8 mouse cellular contexts compared by ENCODE assay signal in the genomic region with DNA sequence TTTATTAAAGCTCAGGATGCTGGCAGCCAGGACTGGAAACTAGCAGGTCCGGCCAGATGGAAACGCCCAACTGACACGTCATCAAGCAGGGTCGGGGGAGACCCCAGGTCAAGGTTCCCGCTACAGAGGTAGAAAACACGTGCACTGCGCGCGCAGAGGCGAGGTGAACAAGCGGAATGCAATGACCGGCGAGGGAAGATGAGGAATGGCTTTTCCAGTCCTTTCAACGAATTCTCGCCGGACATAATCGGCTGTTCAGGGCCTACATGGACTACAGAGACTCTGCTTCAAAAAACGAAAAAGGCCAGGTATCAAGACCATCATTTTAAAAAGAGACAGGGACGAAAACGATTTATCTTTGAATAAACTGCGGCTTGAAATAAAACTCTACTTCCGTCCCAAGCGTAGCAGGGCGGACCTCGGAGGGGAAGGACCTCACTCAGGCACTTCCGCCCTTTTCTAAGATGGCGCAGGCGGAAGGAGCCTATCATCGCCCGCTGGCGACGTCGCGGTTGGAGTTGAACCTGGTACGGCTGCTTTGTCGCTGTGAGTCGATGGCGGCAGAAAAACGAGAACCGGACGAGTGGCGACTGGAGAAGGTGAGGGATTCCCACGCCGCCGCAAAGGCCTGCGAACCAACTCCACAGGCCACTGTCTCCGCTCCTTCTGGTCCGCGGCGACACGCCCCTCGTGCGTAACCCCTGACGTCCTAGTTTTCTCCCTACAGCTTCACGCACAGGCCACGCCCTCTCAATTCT. TPM values are rescaled to one million over a fixed set of nuclear protein-coding genes. Genes with fewer than 3 reads are reported as not detected.
DNase-seq lines count a peak whose midpoint lies in the region; ATAC-seq and TF ChIP-seq lines count a peak whose summit lies in the region.

A gene (plus strand): TSS at position 78 of the 758 bp plus-strand sequence.

- under 1% methylated on average over 56 of the region's 56 CpGs for WGBS in forebrain, postnatal 0 days
- under 1% methylated on average over 56 of the region's 56 CpGs for WGBS in lung, embryonic 15.5 days

- ATAC-seq in forebrain, postnatal 0 days = peak; percentile 83
- peak; percentile 86 for ATAC-seq in lung, embryonic 15.5 days (ENCODE audit: borderline replicate concordance, extremely low read depth, low FRiP score, low TSS enrichment)

- H3K27me3 ChIP-seq in forebrain, postnatal 0 days (ENCODE audit: insufficient read depth, low read length) = no peaks in the 10 kb centered on the region
- H3K27me3 ChIP-seq in lung, embryonic 15.5 days = no peaks in the 10 kb centered on the region

- H3K4me1 ChIP-seq in ES-E14 (ENCODE audit: control insufficient read depth in 2 of 2, insufficient read depth in 2 of 2, low read length in 2 of 2, poor library complexity in 1 of 2) = peaks cover 3 to 11% of the 10 kb centered on the region in 2 experiments; a peak in 2 of 4 replicates
- peaks cover 6% of the 10 kb centered on the region; the same call in 1 of the 2 replicates for H3K4me1 ChIP-seq in forebrain, postnatal 0 days (ENCODE audit: insufficient read depth)
- H3K4me1 ChIP-seq in lung, embryonic 15.5 days = peaks cover 24% of the 10 kb centered on the region

- peak within 1 kb of the TSS; percentile 96 for H3K9ac ChIP-seq in ES-E14 (ENCODE audit: insufficient read depth, low read depth, low read length, poor library complexity, severe bottlenecking)
- H3K9ac ChIP-seq in forebrain, postnatal 0 days = peak within 1 kb of the TSS; percentile 67
- H3K9ac ChIP-seq in lung, embryonic 15.5 days = peak within 1 kb of the TSS; percentile 80

- DNase-seq in ES-E14 (ENCODE audit: low read depth, low spot score) = peak; percentile 97
- DNase-seq in cerebellum, adult 11-12 months = peak; percentile 93
- DNase-seq in forebrain, postnatal 0 days = peak; percentile 95
- DNase-seq in heart, postnatal 4 days = peak; percentile 90
- DNase-seq in layer of hippocampus, adult 8-10 months (ENCODE audit: low spot score in 2 of 2) = peak; percentile 93
- peak; percentile 70 for DNase-seq in ovary, adult 18-20 months (ENCODE audit: low spot score)
- DNase-seq in thymus, postnatal 0 days (ENCODE audit: low spot score) = peak; percentile 93

- no peak for TF ChIP-seq CTCF in forebrain, postnatal 0 days (IDR thresholded peaks at IDR 0.05; ENCODE audit: low read depth)

- H3K4me2 ChIP-seq in forebrain, postnatal 0 days (ENCODE audit: low read depth) = peak within 1 kb of the TSS; percentile 89
- H3K4me2 ChIP-seq in lung, embryonic 15.5 days = peak within 1 kb of the TSS; percentile 83

- in situ Hi-C loops in ES-E14 (cut with MboI; ENCODE audit: low sequenced_read_pairs in 2 of 2, unreplicated experiment in 2 of 2) = no loop called here

- H3K36me3 ChIP-seq in ES-E14 (ENCODE audit: control insufficient read depth, insufficient read depth, low read length, poor library complexity, severe bottlenecking) = peaks cover 19% of the 10 kb centered on the region
- peaks cover 13% of the 10 kb centered on the region for H3K36me3 ChIP-seq in forebrain, postnatal 0 days (ENCODE audit: insufficient read depth)
- H3K36me3 ChIP-seq in lung, embryonic 15.5 days = peaks cover 10% of the 10 kb centered on the region; the same call in 1 of the 2 replicates

- H3K4me3 ChIP-seq in ES-E14 (ENCODE audit: insufficient read depth in 1 of 2, low read depth in 1 of 2, low read length in 2 of 2, poor library complexity in 1 of 2, severe bottlenecking in 1 of 2) = peak within 1 kb of the TSS; percentile 90 to 97
- peak within 1 kb of the TSS; percentile 59 for H3K4me3 ChIP-seq in forebrain, postnatal 0 days (ENCODE audit: low read depth, low read length)
- peak within 1 kb of the TSS; percentile 73 for H3K4me3 ChIP-seq in lung, embryonic 15.5 days

- H3K27ac ChIP-seq in ES-E14 (ENCODE audit: insufficient read depth, low read depth, low read length, poor library complexity, severe bottlenecking) = peak within 1 kb of the TSS; percentile 97
- H3K27ac ChIP-seq in forebrain, postnatal 0 days (ENCODE audit: low read depth, low read length) = peak within 1 kb of the TSS; percentile 90
- peak within 1 kb of the TSS; percentile 93 for H3K27ac ChIP-seq in lung, embryonic 15.5 days

- no peaks in the 10 kb centered on the region for H3K9me3 ChIP-seq in ES-E14 (ENCODE audit: control insufficient read depth, insufficient read depth, low read depth, low read length)
- H3K9me3 ChIP-seq in forebrain, postnatal 0 days (ENCODE audit: low read length) = no peaks in the 10 kb centered on the region
- H3K9me3 ChIP-seq in lung, embryonic 15.5 days = no peaks in the 10 kb centered on the region

TF ChIP-seq in ES-E14, 5 proteins besides CTCF, POLR2A, EP300 and RAD21:
- TF ChIP-seq CHD2 (IDR thresholded peaks at IDR 0.05; ENCODE audit: low read depth, low read length) = no peak
- TF ChIP-seq HCFC1 (IDR thresholded peaks at IDR 0.05; ENCODE audit: borderline replicate concordance, insufficient read depth, low read length) = peak; percentile 91

RNA-seq across cellular contexts. Expression of the gene that starts here (rescaled TPM):
- 112 and 144 TPM in 2 replicates for total RNA-seq in ES-E14 (2012; rRNA removed)
- total RNA-seq in forebrain, postnatal 0 days (2014; rRNA removed) = 148 and 195 TPM in 2 replicates
- 124 and 140 TPM in 2 replicates for polyA plus RNA-seq in forebrain, postnatal 0 days (2015; fragmentation: Nextera tagmentation; extraction: Ambion mirVana)
- total RNA-seq in heart, postnatal 4 days (2021) = 100 to 1,000 TPM in 1 of 2 experiments, 10 to 100 TPM in 1; 99.4 to 106 TPM
- 100 to 1,000 TPM in 3 of 4 experiments, 10 to 100 TPM in 1; 98.8 to 130 (median 117) TPM for total RNA-seq in layer of hippocampus, adult 8-10 months (2022)
- 85.0 and 87.0 TPM in 2 replicates for polyA plus RNA-seq in lung, embryonic 15.5 days (2015; fragmentation: Nextera tagmentation; extraction: Ambion mirVana)
- 143 and 152 TPM in 2 replicates for polyA plus RNA-seq in thymus, postnatal 0 days (2015; fragmentation: Nextera tagmentation; extraction: Ambion mirVana)

Comparison
In these comparisons a context has a peak if more than half of its experiments do, and no peak if none do; other contexts are left out.
1. Peak in every context shown above with its lines: DNase-seq, ATAC-seq, H3K4me3 ChIP-seq and H3K27ac ChIP-seq.